Mouse (Mus musculus) limb, embryonic 13.5 days (tissue): ENCODE data around the gene Tcl1b2. TPM values are rescaled to one million over a fixed set of nuclear protein-coding genes. Genes with fewer than 3 reads are reported as not detected.

Source experiments
- ATAC-seq: fragments of 200-750 bp; cut with Nextera tagmentation; 2 replicates; pipeline ENCODE4 v1.8.0; 2017; ENCODE audit warnings: low read depth, moderate number of reproducible peaks, moderate TSS enrichment; ENCODE audit not compliant: low FRiP score
- H3K27ac ChIP-seq: fragments of 300-500 bp; sonication (generic); 2 replicates; pipeline ENCODE4 v1.5.1; 2015; ENCODE audit warnings: inconsistent platforms, mild to moderate bottlenecking, moderate library complexity
- H3K27me3 ChIP-seq: fragments of 300-500 bp; sonication (generic); 2 replicates; pipeline ENCODE4 v1.6.1; 2015; ENCODE audit warnings: mild to moderate bottlenecking, inconsistent platforms
- H3K36me3 ChIP-seq: fragments of 300-500 bp; sonication (generic); 2 replicates; pipeline ENCODE4 v1.6.1; 2015; ENCODE audit warnings: inconsistent platforms, mild to moderate bottlenecking, moderate library complexity
- H3K4me1 ChIP-seq: fragments of 300-500 bp; sonication (generic); 2 replicates; pipeline ENCODE4 v1.6.1; 2015; ENCODE audit warnings: inconsistent platforms
- H3K4me2 ChIP-seq: fragments of 300-500 bp; sonication (generic); replicated peaks from 2 replicates; pipeline ENCODE4 v1.6.1; 2015; ENCODE audit warnings: inconsistent platforms, mild to moderate bottlenecking, moderate library complexity
- H3K4me3 ChIP-seq: fragments of 300-500 bp; sonication (generic); 2 replicates; pipeline ENCODE4 v1.5.1; 2015; ENCODE audit warnings: moderate library complexity, mild to moderate bottlenecking, inconsistent platforms
- H3K9ac ChIP-seq: fragments of 300-500 bp; sonication (generic); 2 replicates; pipeline ENCODE4 v1.6.1; 2015; ENCODE audit warnings: mild to moderate bottlenecking, inconsistent platforms
- H3K9me3 ChIP-seq: fragments of 300-500 bp; sonication (generic); 2 replicates; pipeline ENCODE4 v1.6.1; 2016; ENCODE audit warnings: inconsistent platforms
- WGBS: fragments of 180-500 bp; shearing (Covaris S2); methylation state at CpG from one replicate; pipeline ENCODE4 v1.1.7; 2015; 5-methylcytosine and 5-hydroxymethylcytosine counted together
- polyA plus RNA-seq: library from polyadenylated mRNA; unstranded; fragments of >200 nt; fragmentation: Nextera tagmentation; extraction: Ambion mirVana; gene quantifications from 2 replicates; pipeline ENCODE4 v1.2.1, GENCODE M21; 2015

The Tcl1b2 gene
- polyA plus RNA-seq = not detected in 2 replicates

DNA sequence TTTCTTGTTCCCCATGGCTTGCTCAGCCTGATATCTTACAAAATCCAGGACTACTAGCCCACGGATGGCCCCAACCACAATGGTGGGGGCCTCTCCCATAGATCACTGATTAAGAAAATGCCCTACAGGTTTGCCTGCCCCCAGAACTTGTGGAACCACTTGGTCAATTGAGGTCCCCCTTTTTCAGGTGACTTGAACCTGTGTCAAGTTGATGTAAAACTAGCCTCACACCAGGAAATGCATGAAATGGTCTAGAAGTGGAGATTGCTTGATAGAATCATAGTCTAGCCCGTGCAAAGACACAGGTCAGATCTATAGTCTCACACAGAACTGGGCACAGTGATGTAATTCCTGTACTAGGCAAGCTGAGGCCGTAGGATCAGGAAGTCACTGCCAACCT is at the start of gene Tcl1b2:
Tcl1b2 (plus strand) TSS at position 301 of the 400 bp plus-strand sequence.
- no peak within 1 kb of the TSS for H3K4me3 ChIP-seq
- no peak for ATAC-seq
- no peak within 1 kb of the TSS for H3K4me2 ChIP-seq
- no peak within 1 kb of the TSS for H3K9ac ChIP-seq
- H3K9me3 ChIP-seq = no peaks in the 10 kb centered on the region
- H3K4me1 ChIP-seq = no peaks in the 10 kb centered on the region
- WGBS = 82% methylated on average over 3 of the region's 3 CpGs
- no peaks in the 10 kb centered on the region for H3K36me3 ChIP-seq
- no peaks in the 10 kb centered on the region for H3K27me3 ChIP-seq
- no peak within 1 kb of the TSS for H3K27ac ChIP-seq

GRCm38 (mm10) chr12:105099466-105100044 is 46.3 kb upstream of the Tcl1b2 start:
- H3K4me1 ChIP-seq = no peaks in the 10 kb centered on the region
- ATAC-seq = no peak
- H3K27me3 ChIP-seq = 0 out of 2 replicates have a peak, but pooled peaks cover 6% of the 10 kb centered on the region
- no peak overlapping the region for H3K4me2 ChIP-seq
- H3K36me3 ChIP-seq = no peaks in the 10 kb centered on the region
- H3K4me3 ChIP-seq = no peak overlapping the region
- H3K27ac ChIP-seq = no peak overlapping the region
- WGBS = 41% methylated on average over 9 of the region's 9 CpGs
- H3K9ac ChIP-seq = no peak overlapping the region
- no peaks in the 10 kb centered on the region for H3K9me3 ChIP-seq

DNA sequence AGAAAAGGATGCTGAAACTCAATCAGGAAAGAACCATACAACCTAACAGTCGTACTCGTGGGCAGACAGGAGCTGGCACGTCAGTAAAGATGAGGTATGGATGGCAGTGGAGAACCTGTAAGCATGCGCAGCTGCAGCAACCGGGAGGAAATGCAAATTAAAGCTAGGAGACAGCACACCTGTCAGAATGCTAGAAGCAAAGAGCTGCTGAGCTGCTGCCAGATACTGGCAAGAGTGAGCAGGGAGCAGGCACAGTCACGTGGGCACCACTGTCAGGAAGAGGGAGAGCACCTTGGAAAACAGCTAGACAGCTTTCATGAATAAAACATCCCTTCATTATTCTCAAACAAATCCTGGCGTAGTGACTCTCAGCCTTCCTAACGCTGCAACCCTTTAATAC is 42.9 kb upstream of the Tcl1b2 start:
- WGBS = 51% methylated on average over 8 of the region's 8 CpGs

GRCm38 (mm10) chr12:105104036-105104435 is 41.8 kb upstream of the Tcl1b2 start:
- Histone ChIP-seq H3K27me3 (0 out of 2 replicates have a peak, but pooled peaks cover 6% of the 10 kb centered on the region), H3K4me3 (no peak overlapping the region), H3K9ac (no peak overlapping the region), H3K4me1 (peaks cover 4% of the 10 kb centered on the region), H3K27ac (no peak overlapping the region), H3K4me2 (no peak overlapping the region), H3K36me3 (no peaks in the 10 kb centered on the region), H3K9me3 (no peaks in the 10 kb centered on the region)
- WGBS = 8% methylated on average over 4 of the region's 4 CpGs
- ATAC-seq = no peak

More for the DNA sequence above, 42.9 kb upstream of the Tcl1b2 start:
- ATAC-seq = no peak
- Histone ChIP-seq H3K27me3 (0 out of 2 replicates have a peak, but pooled peaks cover 6% of the 10 kb centered on the region), H3K4me2 (no peak overlapping the region), H3K4me1 (no peaks in the 10 kb centered on the region), H3K9ac (no peak overlapping the region), H3K27ac (no peak overlapping the region), H3K4me3 (no peak overlapping the region), H3K9me3 (no peaks in the 10 kb centered on the region), H3K36me3 (no peaks in the 10 kb centered on the region)

DNA sequence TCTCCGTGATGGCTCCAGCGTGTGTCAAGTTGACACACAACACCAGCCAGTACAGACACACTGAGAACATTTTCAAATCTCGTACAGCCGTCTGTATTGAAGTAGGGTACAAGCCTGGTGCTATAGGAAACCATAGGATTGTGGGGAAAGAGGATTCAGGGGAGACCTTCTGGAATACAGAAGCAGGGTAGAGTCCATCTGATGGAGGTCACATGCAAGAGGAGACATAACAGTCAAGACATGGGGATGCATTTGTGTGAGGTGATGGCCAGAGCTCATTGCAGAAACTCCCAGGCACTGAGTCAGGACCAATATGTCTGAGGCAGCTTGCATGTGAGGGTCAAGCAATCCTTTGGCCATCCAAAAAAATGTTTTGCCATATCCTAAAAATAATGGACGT is 40.5 kb upstream of the Tcl1b2 start:
- H3K4me3 ChIP-seq = no peak overlapping the region
- WGBS = 84% methylated on average over 5 of the region's 5 CpGs
- H3K9ac ChIP-seq = no peak overlapping the region
- no peak overlapping the region for H3K4me2 ChIP-seq
- peaks cover 15% of the 10 kb centered on the region for H3K4me1 ChIP-seq
- no peak overlapping the region for H3K27ac ChIP-seq
- 0 out of 2 replicates have a peak, but pooled peaks cover 6% of the 10 kb centered on the region for H3K27me3 ChIP-seq
- H3K9me3 ChIP-seq = no peaks in the 10 kb centered on the region
- no peaks in the 10 kb centered on the region for H3K36me3 ChIP-seq
- no peak for ATAC-seq

- no peak overlapping the region for H3K27ac ChIP-seq
- ATAC-seq = no peak
- H3K36me3 ChIP-seq = no peaks in the 10 kb centered on the region
- no peak overlapping the region for H3K4me3 ChIP-seq
- 88% methylated on average over 4 of the region's 4 CpGs for WGBS
- no peak overlapping the region for H3K4me2 ChIP-seq
- H3K4me1 ChIP-seq = peaks cover 44% of the 10 kb centered on the region
- H3K9ac ChIP-seq = no peak overlapping the region
- no peaks in the 10 kb centered on the region for H3K9me3 ChIP-seq
- H3K27me3 ChIP-seq = no peaks in the 10 kb centered on the region
These were observed 37.0 kb upstream of the Tcl1b2 start for GRCm38 (mm10) chr12:105108856-105109255.

DNA sequence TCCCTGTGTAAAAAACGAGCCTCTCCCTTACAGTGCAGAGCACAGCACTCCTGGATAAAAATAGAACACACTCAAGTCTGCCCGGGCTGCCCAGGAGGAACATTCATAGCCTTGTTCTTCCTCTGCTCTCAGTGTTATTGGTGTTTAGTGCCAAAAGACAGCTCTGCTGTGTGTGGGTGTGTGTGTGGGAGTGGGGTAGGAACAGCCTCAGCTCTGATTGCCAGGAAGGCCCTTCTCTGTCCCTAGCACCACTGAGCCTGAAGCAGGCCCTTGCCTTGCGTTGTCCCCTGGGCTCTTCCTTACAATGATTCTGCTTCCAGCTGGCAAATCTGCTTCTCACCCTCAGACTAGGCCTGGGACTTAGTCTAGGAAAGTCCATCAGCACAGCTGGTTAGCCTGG is 36.4 kb upstream of the Tcl1b2 start:
- Histone ChIP-seq H3K27me3 (no peaks in the 10 kb centered on the region), H3K27ac (no peak overlapping the region), H3K9ac (no peak overlapping the region), H3K4me2 (no peak overlapping the region), H3K9me3 (no peaks in the 10 kb centered on the region), H3K36me3 (no peaks in the 10 kb centered on the region), H3K4me3 (no peak overlapping the region), H3K4me1 (peaks cover 44% of the 10 kb centered on the region)
- no peak for ATAC-seq
- 63% methylated on average over 3 of the region's 3 CpGs for WGBS

DNA sequence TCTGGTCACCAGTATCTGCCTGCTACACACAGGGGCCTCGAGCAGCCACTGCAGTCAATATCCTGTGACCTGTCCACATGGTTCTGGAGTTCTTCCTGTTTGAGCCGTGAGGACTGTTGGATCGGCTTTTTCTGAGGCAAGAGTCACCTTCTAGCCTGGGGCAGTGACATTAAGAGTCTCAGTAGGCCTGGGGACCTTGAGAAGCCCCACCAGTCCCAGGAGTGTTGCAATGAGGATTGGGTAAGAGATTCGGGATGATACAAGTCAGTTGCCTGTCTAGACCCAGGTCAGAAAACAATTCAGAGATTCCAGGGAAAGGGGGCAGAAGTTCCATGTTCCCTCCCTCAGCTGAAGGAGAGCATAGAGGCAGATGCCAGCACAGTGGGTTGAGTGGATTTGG is 36.0 kb upstream of the Tcl1b2 start:
- no peak overlapping the region for H3K4me2 ChIP-seq
- WGBS = 46% methylated on average over 4 of the region's 4 CpGs
- no peaks in the 10 kb centered on the region for H3K27me3 ChIP-seq
- H3K9ac ChIP-seq = no peak overlapping the region
- H3K27ac ChIP-seq = no peak overlapping the region
- H3K36me3 ChIP-seq = no peaks in the 10 kb centered on the region
- no peak overlapping the region for H3K4me3 ChIP-seq
- no peaks in the 10 kb centered on the region for H3K9me3 ChIP-seq
- ATAC-seq = no peak
- peaks cover 44% of the 10 kb centered on the region for H3K4me1 ChIP-seq

DNA sequence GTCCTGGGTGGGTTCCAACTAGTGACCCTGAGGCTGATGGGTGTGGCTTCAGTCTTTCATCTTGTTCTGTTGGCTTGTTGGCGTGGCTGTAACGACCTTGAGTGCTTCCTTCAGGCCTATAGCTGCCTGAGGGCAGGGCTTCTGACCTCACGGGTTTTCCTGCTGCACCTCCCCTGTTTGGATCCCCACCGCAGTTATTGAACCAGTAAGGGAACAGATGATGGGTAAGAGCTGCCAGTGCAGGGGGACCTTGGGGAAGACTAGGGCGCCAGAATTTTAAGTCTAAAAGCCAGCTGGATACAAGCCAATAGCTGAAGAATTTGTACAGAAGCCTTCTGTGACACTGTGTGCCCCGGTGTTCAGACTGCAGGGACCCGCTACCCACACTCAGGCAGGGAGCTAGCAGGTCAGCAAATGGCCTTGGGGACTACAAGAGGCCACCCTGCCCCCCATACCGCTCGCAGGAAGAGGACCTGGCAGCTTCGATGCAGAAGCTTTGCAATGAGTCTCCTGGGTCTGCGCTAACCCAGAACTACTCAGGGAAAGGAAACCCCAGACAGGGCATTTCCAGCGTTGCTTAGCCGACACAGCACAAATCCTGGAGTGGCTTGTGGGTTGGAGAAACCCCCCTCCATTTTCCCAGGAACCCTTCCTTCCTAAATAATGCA is 33.4 kb upstream of the Tcl1b2 start:
- 27% methylated on average over 13 of the region's 13 CpGs for WGBS
- H3K4me3 ChIP-seq = no peak overlapping the region
- peaks cover 44% of the 10 kb centered on the region for H3K4me1 ChIP-seq
- peak; percentile 69 for ATAC-seq
- H3K9ac ChIP-seq = 0 out of 2 replicates have a peak overlapping the region, but pooled peaks have one; percentile 35
- no peaks in the 10 kb centered on the region for H3K9me3 ChIP-seq
- 0 out of 2 replicates have a peak overlapping the region, but pooled peaks have one; percentile 33 for H3K27ac ChIP-seq
- peak overlapping the region; percentile 39 for H3K4me2 ChIP-seq
- no peaks in the 10 kb centered on the region for H3K36me3 ChIP-seq
- H3K27me3 ChIP-seq = no peaks in the 10 kb centered on the region

DNA sequence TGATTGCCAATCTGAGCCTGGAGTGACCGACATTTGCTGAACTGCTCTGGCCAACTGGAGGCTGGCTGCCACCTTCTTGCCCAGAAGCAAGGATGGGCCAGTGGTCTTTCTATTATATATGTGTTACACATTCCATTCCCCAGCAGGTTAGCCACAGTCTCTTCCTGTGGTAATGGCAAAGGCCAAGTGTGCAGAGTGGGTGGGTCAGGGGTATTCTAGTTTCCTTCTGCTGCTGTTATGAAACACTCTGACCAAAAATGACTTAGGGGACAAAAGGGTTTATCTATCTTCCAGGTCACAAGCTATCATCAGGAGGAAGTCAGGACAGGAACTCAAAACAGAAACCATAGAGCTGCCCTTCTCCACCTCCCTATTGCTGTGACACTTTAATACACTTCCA is 29.2 kb upstream of the Tcl1b2 start:
- Histone ChIP-seq H3K36me3 (no peaks in the 10 kb centered on the region), H3K27ac (no peak overlapping the region), H3K4me3 (no peak overlapping the region), H3K4me2 (no peak overlapping the region), H3K9ac (no peak overlapping the region), H3K4me1 (peaks cover 20% of the 10 kb centered on the region), H3K27me3 (no peaks in the 10 kb centered on the region), H3K9me3 (no peaks in the 10 kb centered on the region)
- no peak for ATAC-seq
- WGBS = 100% methylated on average over 1 of the region's 1 CpGs

DNA sequence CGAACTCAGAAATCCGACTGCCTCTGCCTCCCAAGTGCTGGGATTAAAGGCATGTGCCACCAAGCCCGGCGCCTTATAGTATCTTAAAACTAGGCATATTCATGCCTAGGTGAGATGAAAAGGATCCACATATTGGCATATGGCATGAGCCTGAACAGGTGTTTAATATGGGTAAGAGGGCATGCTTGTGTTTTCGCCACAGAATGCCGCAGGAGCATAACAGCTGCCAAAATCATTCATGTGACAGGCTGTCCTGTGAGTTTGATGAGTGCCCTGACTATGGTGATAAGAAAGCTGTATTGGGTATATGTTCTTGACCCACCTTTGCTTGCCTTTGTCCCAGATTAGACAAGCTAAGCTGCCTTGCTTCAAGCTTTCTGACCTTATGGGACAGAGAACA is 20.5 kb upstream of the Tcl1b2 start:
- ATAC-seq = no peak
- H3K9me3 ChIP-seq = no peaks in the 10 kb centered on the region
- no peak overlapping the region for H3K9ac ChIP-seq
- WGBS = 89% methylated on average over 6 of the region's 6 CpGs
- H3K27ac ChIP-seq = no peak overlapping the region
- H3K27me3 ChIP-seq = no peaks in the 10 kb centered on the region
- H3K4me3 ChIP-seq = no peak overlapping the region
- H3K36me3 ChIP-seq = no peaks in the 10 kb centered on the region
- no peaks in the 10 kb centered on the region for H3K4me1 ChIP-seq
- H3K4me2 ChIP-seq = no peak overlapping the region

DNA sequence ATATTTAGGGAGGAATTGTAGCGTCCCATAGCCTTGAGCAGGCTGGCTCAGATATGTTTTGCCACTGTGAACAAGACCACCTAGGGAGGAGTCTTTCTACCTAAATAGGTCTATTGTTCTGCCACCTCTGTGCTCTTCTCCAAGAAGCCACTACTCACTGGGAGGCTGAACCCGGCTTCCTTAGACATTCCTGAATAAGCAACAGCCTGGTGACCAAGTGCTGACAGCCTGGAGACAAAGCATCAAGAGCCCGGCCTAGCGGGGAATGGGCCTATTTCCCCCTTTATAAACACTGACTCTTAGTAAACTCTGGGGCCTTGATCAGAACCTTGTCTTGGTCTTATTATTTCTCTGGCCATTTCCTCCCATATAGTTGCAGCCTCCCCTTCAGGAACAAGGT is 19.3 kb upstream of the Tcl1b2 start:
- Histone ChIP-seq H3K27ac (no peak overlapping the region), H3K4me1 (no peaks in the 10 kb centered on the region), H3K4me2 (no peak overlapping the region), H3K9ac (no peak overlapping the region), H3K4me3 (no peak overlapping the region), H3K9me3 (no peaks in the 10 kb centered on the region), H3K27me3 (no peaks in the 10 kb centered on the region), H3K36me3 (no peaks in the 10 kb centered on the region)
- WGBS = 72% methylated on average over 4 of the region's 4 CpGs
- no peak for ATAC-seq

- no peak overlapping the region for H3K27ac ChIP-seq
- H3K4me1 ChIP-seq = no peaks in the 10 kb centered on the region
- WGBS = 90% methylated on average over 2 of the region's 2 CpGs
- no peak overlapping the region for H3K9ac ChIP-seq
- no peaks in the 10 kb centered on the region for H3K36me3 ChIP-seq
- no peaks in the 10 kb centered on the region for H3K27me3 ChIP-seq
- no peak overlapping the region for H3K4me3 ChIP-seq
- no peak for ATAC-seq
- H3K4me2 ChIP-seq = no peak overlapping the region
- no peaks in the 10 kb centered on the region for H3K9me3 ChIP-seq
These were observed 18.2 kb upstream of the Tcl1b2 start for GRCm38 (mm10) chr12:105127607-105128006.
